Mouse (Mus musculus) testis, adult 2 months (tissue): ENCODE measurements around the gene Lama1. TPM values are rescaled to one million over a fixed set of nuclear protein-coding genes. Genes with fewer than 3 reads are reported as not detected.
A peak's percentile ranks its signal among the peaks of the same experiment; 100 is the strongest.

Experiments used
- H3K27ac ChIP-seq: fragments of 200-500 bp; 2 replicates; pipeline ENCODE4 v1.5.1; 2012; ENCODE audit warnings: low read depth, low read length; ENCODE audit not compliant: control insufficient read depth, insufficient read depth
- H3K27me3 ChIP-seq: fragments of 200-500 bp; 2 replicates; pipeline ENCODE4 v1.6.1; 2012; ENCODE audit warnings: mild to moderate bottlenecking, low read length, moderate library complexity; ENCODE audit not compliant: control insufficient read depth, insufficient read depth
- H3K36me3 ChIP-seq: fragments of 200-500 bp; 2 replicates; pipeline ENCODE4 v1.6.1; 2012; ENCODE audit warnings: mild to moderate bottlenecking, low read length; ENCODE audit not compliant: control insufficient read depth, insufficient read depth
- H3K4me1 ChIP-seq: fragments of 200-500 bp; 2 replicates; pipeline ENCODE4 v1.6.1; 2012; ENCODE audit warnings: low read length; ENCODE audit not compliant: control insufficient read depth, insufficient read depth
- H3K4me3 ChIP-seq: fragments of 200-500 bp; 2 replicates; pipeline ENCODE4 v1.5.1; 2012; ENCODE audit warnings: low read depth, mild to moderate bottlenecking, low read length, moderate library complexity, mixed read lengths; ENCODE audit not compliant: control insufficient read depth
- CTCF ChIP-seq: fragments of 200-500 bp; IDR thresholded peaks from 2 replicates; pipeline ENCODE4 v1.5.1; 2012; ENCODE audit warnings: low read depth, mild to moderate bottlenecking, inconsistent platforms, low read length, moderate library complexity; ENCODE audit not compliant: control insufficient read depth, insufficient read depth, insufficient replicate concordance
- POLR2A ChIP-seq: fragments of 200-500 bp; IDR thresholded peaks from 2 replicates; pipeline ENCODE4 v1.6.1; 2012; ENCODE audit warnings: low read depth, mild to moderate bottlenecking, inconsistent platforms, low read length, moderate library complexity; ENCODE audit not compliant: control insufficient read depth
- polyA plus RNA-seq: library from polyadenylated mRNA; depleted of rRNA; stranded (reverse); fragments of >200 nt; gene quantifications from 2 replicates; pipeline ENCODE4 v1.2.3, GENCODE M21; 2012; rRNA removed

The Lama1 gene
- 5.1 and 6.1 TPM in 2 replicates for polyA plus RNA-seq

GRCm38 (mm10) chr17:67696694-67697386 lies at the start of gene Lama1:
Lama1 (plus strand) TSS chr17:67697259.
- TF ChIP-seq CTCF: peak; percentile 45; the same call in 1 of the 2 replicates
- peak; percentile 86 for TF ChIP-seq POLR2A
- Histone ChIP-seq H3K27ac (peak within 1 kb of the TSS; percentile 76), H3K27me3 (no peaks in the 10 kb centered on the region), H3K4me3 (peak within 1 kb of the TSS; percentile 84), H3K4me1 (peaks cover 6% of the 10 kb centered on the region), H3K36me3 (no peaks in the 10 kb centered on the region)

- Histone ChIP-seq H3K36me3 (no peaks in the 10 kb centered on the region), H3K27ac (no peak overlapping the region), H3K4me1 (no peaks in the 10 kb centered on the region), H3K27me3 (no peaks in the 10 kb centered on the region), H3K4me3 (no peak overlapping the region)
- TF ChIP-seq POLR2A: no peak
- peak; percentile 92; the same call in 1 of the 2 replicates for TF ChIP-seq CTCF
Observed at GRCm38 (mm10) chr17:67651506-67651905, 45.6 kb upstream of the Lama1 start.

GRCm38 (mm10) chr17:67664299-67664698 lies 32.8 kb upstream of the Lama1 start:
- Histone ChIP-seq H3K36me3 (no peaks in the 10 kb centered on the region), H3K4me1 (peaks cover 3% of the 10 kb centered on the region; the same call in 1 of the 2 replicates), H3K27me3 (no peaks in the 10 kb centered on the region), H3K4me3 (no peak overlapping the region), H3K27ac (no peak overlapping the region)
- TF ChIP-seq CTCF (no peak), POLR2A (no peak)

- Histone ChIP-seq H3K27ac (no peak overlapping the region), H3K36me3 (no peaks in the 10 kb centered on the region), H3K27me3 (no peaks in the 10 kb centered on the region), H3K4me1 (peaks cover 3% of the 10 kb centered on the region; the same call in 1 of the 2 replicates), H3K4me3 (no peak overlapping the region)
- no peak for TF ChIP-seq CTCF
- TF ChIP-seq POLR2A: no peak
Observed at GRCm38 (mm10) chr17:67666981-67667380, 30.1 kb upstream of the Lama1 start.

- Histone ChIP-seq H3K4me3 (no peak overlapping the region), H3K27ac (no peak overlapping the region), H3K36me3 (no peaks in the 10 kb centered on the region), H3K27me3 (no peaks in the 10 kb centered on the region), H3K4me1 (peaks cover 3% of the 10 kb centered on the region; the same call in 1 of the 2 replicates)
- TF ChIP-seq POLR2A (no peak), CTCF (peak; percentile 49; the same call in 1 of the 2 replicates)
Observed at GRCm38 (mm10) chr17:67667981-67668380, 29.1 kb upstream of the Lama1 start.

GRCm38 (mm10) chr17:67678576-67678975 lies 18.5 kb upstream of the Lama1 start:
- Histone ChIP-seq H3K27ac (no peak overlapping the region), H3K27me3 (no peaks in the 10 kb centered on the region), H3K4me3 (no peak overlapping the region), H3K4me1 (no peaks in the 10 kb centered on the region), H3K36me3 (no peaks in the 10 kb centered on the region)
- TF ChIP-seq CTCF: no peak

GRCm38 (mm10) chr17:67681084-67681483 lies 16.0 kb upstream of the Lama1 start:
- no peaks in the 10 kb centered on the region for H3K27me3 ChIP-seq
- no peak overlapping the region for H3K4me3 ChIP-seq
- no peaks in the 10 kb centered on the region for H3K4me1 ChIP-seq
- H3K27ac ChIP-seq: no peak overlapping the region
- H3K36me3 ChIP-seq: no peaks in the 10 kb centered on the region
- TF ChIP-seq CTCF (no peak), POLR2A (no peak)
